Mouse (Mus musculus) bone marrow, adult 2 months (tissue): ENCODE results near the gene Vwa8. TPM values are rescaled to one million over a fixed set of nuclear protein-coding genes. Genes with fewer than 3 reads are reported as not detected.
"Not testable (repeated sequence)": the region's sequence is repeated elsewhere in the genome, so short reads cannot be mapped to it uniquely, and the experiment has no call there.

Experiments
- H3K27ac ChIP-seq: fragments of 200-500 bp; 2 replicates; pipeline ENCODE4 v1.5.1; 2012; ENCODE audit warnings: low read depth, mild to moderate bottlenecking, control low read depth, inconsistent platforms, low read length; ENCODE audit not compliant: control insufficient read depth, poor library complexity, insufficient read depth
- H3K4me1 ChIP-seq: fragments of 200-500 bp; 2 replicates; pipeline ENCODE4 v1.6.1; 2011; ENCODE audit warnings: low read length; ENCODE audit not compliant: control insufficient read depth, insufficient read depth
- H3K4me3 ChIP-seq: fragments of 200-500 bp; replicated peaks from 2 replicates; pipeline ENCODE3; 2011; ENCODE audit warnings: mild to moderate bottlenecking, low read depth, low read length, control low read depth; ENCODE audit not compliant: control insufficient read depth
- CTCF ChIP-seq: fragments of 200-500 bp; IDR thresholded peaks from 2 replicates; pipeline ENCODE4 v1.5.1; 2011; ENCODE audit warnings: low read length, control low read depth; ENCODE audit not compliant: control insufficient read depth, insufficient read depth
- POLR2A ChIP-seq: fragments of 200-500 bp; IDR thresholded peaks from 2 replicates; pipeline ENCODE4 v1.6.1; 2011; ENCODE audit warnings: low read depth, mild to moderate bottlenecking, control low read depth, low read length, borderline replicate concordance; ENCODE audit not compliant: control insufficient read depth
- WGBS: fragments of 180-500 bp; shearing (Covaris S2); methylation state at CpG from one replicate; pipeline ENCODE4 v1.1.7; 2018; 5-methylcytosine and 5-hydroxymethylcytosine counted together
- polyA plus RNA-seq: library from polyadenylated mRNA; stranded (reverse); fragments of >200 nt; gene quantifications from 2 replicates; pipeline ENCODE4 v1.2.4, GENCODE M21; 2011; ENCODE audit warnings: low replicate concordance; ENCODE audit not compliant: missing spikeins, insufficient read depth, insufficient read length

The Vwa8 gene
- polyA plus RNA-seq, 1 experiment, result 7.6 TPM

GRCm38 (mm10) chr14:78870036-78870435 is 21.2 kb downstream of the Vwa8 start:
- no peak for TF ChIP-seq CTCF
- H3K27ac ChIP-seq, result no peak overlapping the region
- H3K4me1 ChIP-seq, result no peaks in the 10 kb centered on the region
- 85% methylated on average over 2 of the region's 2 CpGs for WGBS
- H3K4me3 ChIP-seq, result no peak overlapping the region

- Histone ChIP-seq H3K4me3 (no peak overlapping the region), H3K4me1 (no peaks in the 10 kb centered on the region), H3K27ac (no peak overlapping the region)
- WGBS, result 64% methylated on average over 2 of the region's 2 CpGs
- TF ChIP-seq POLR2A, result no peak
- TF ChIP-seq CTCF, result no peak
These were observed 28.3 kb downstream of the Vwa8 start for GRCm38 (mm10) chr14:78877176-78877575.

- no peak for TF ChIP-seq POLR2A
- no peak for TF ChIP-seq CTCF
- H3K4me1 ChIP-seq, result no peaks in the 10 kb centered on the region
- H3K27ac ChIP-seq, result no peak overlapping the region
- WGBS, result 75% methylated on average over 13 of the region's 13 CpGs
- H3K4me3 ChIP-seq, result no peak overlapping the region
These were observed 29.7 kb downstream of the Vwa8 start for GRCm38 (mm10) chr14:78878402-78879045.

- TF ChIP-seq POLR2A (no peak), CTCF (no peak)
- WGBS, result 77% methylated on average over 4 of the region's 4 CpGs
- Histone ChIP-seq H3K27ac (no peak overlapping the region), H3K4me3 (no peak overlapping the region), H3K4me1 (no peaks in the 10 kb centered on the region; the same call in 1 of the 2 replicates)
These were observed 32.0 kb downstream of the Vwa8 start for GRCm38 (mm10) chr14:78880879-78881278.

GRCm38 (mm10) chr14:78881563-78881962 is 32.7 kb downstream of the Vwa8 start:
- H3K27ac ChIP-seq, result no peak overlapping the region
- TF ChIP-seq POLR2A (no peak), CTCF (no peak)
- WGBS, result 89% methylated on average over 10 of the region's 10 CpGs
- no peaks in the 10 kb centered on the region; the same call in 1 of the 2 replicates for H3K4me1 ChIP-seq
- H3K4me3 ChIP-seq, result no peak overlapping the region

- Histone ChIP-seq H3K4me3 (no peak overlapping the region), H3K27ac (no peak overlapping the region), H3K4me1 (no peaks in the 10 kb centered on the region; the same call in 1 of the 2 replicates)
- TF ChIP-seq POLR2A, result no peak
- no peak for TF ChIP-seq CTCF
- 75% methylated on average over 7 of the region's 7 CpGs for WGBS
These were observed 37.2 kb downstream of the Vwa8 start for GRCm38 (mm10) chr14:78885915-78886534.

- H3K4me3 ChIP-seq, result no peak overlapping the region
- no peaks in the 10 kb centered on the region; the same call in 1 of the 2 replicates for H3K4me1 ChIP-seq
- no peak overlapping the region for H3K27ac ChIP-seq
- 87% methylated on average over 8 of the region's 8 CpGs for WGBS
- TF ChIP-seq POLR2A (no peak), CTCF (no peak)
These were observed 37.8 kb downstream of the Vwa8 start for GRCm38 (mm10) chr14:78886566-78887234.

- H3K27ac ChIP-seq, H3K4me1 ChIP-seq, H3K4me3 ChIP-seq: not testable (repeated sequence)
- WGBS, result 92% methylated on average over 18 of the region's 18 CpGs
These were observed 38.6 kb downstream of the Vwa8 start for GRCm38 (mm10) chr14:78887494-78887893.

- Histone ChIP-seq H3K27ac (no peak overlapping the region), H3K4me3 (no peak overlapping the region), H3K4me1 (no peaks in the 10 kb centered on the region; the same call in 1 of the 2 replicates)
- 83% methylated on average over 1 of the region's 1 CpGs for WGBS
- TF ChIP-seq POLR2A (no peak), CTCF (no peak)
These were observed 46.6 kb downstream of the Vwa8 start for GRCm38 (mm10) chr14:78895496-78895895.
